Mouse (Mus musculus) cerebellum, adult 2 months (tissue): Measurements from ENCODE around the gene Aarsd1. TPM values are rescaled to one million over a fixed set of nuclear protein-coding genes. Genes with fewer than 3 reads are reported as not detected.

Source experiments
- DNase-seq, 2 experiments: peaks; one replicate each; pipeline ENCODE4 v3.0.0; 2021
- H3K27ac ChIP-seq: fragments of 200-500 bp; 2 replicates; pipeline ENCODE4 v1.5.1; 2012; ENCODE audit warnings: low read length, control low read depth, inconsistent platforms; ENCODE audit not compliant: insufficient read depth
- H3K27me3 ChIP-seq: fragments of 200-500 bp; 2 replicates; pipeline ENCODE4 v1.6.1; 2012; ENCODE audit warnings: inconsistent platforms, mild to moderate bottlenecking, low read length, moderate library complexity; ENCODE audit not compliant: control insufficient read depth, insufficient read depth
- H3K4me1 ChIP-seq: fragments of 200-500 bp; 2 replicates; pipeline ENCODE4 v1.6.1; 2011; ENCODE audit warnings: low read length; ENCODE audit not compliant: control insufficient read depth, insufficient read depth
- H3K4me3 ChIP-seq: fragments of 200-500 bp; replicated peaks from 2 replicates; pipeline ENCODE3; 2011; ENCODE audit warnings: mild to moderate bottlenecking, low read depth, low read length, control low read depth; ENCODE audit not compliant: insufficient read depth
- CTCF ChIP-seq: fragments of 200-500 bp; IDR thresholded peaks from 2 replicates; pipeline ENCODE4 v1.5.1; 2011; ENCODE audit warnings: low read depth, mild to moderate bottlenecking, control low read depth, low read length, moderate library complexity, borderline replicate concordance; ENCODE audit not compliant: insufficient read depth
- POLR2A ChIP-seq: fragments of 200-500 bp; IDR thresholded peaks from 2 replicates; pipeline ENCODE4 v1.6.1; 2011; ENCODE audit warnings: low read length, control low read depth, borderline replicate concordance; ENCODE audit not compliant: insufficient read depth
- WGBS: fragments of 180-500 bp; shearing (Covaris S2); methylation state at CpG from one replicate; pipeline ENCODE4 v1.1.7; 2018; 5-methylcytosine and 5-hydroxymethylcytosine counted together
- polyA plus RNA-seq: library from polyadenylated mRNA; depleted of rRNA; stranded (reverse); fragments of >200 nt; gene quantifications from 2 replicates; pipeline ENCODE4 v1.2.3, GENCODE M21; 2012; rRNA removed

The Aarsd1 gene
- polyA plus RNA-seq, 1 experiment, result 53.2 TPM

GRCm38 (mm10) chr11:101374421-101374938 lies 42.9 kb downstream of the Aarsd1 start:
- no peak overlapping the region for H3K27ac ChIP-seq
- H3K4me1 ChIP-seq, result no peaks in the 10 kb centered on the region
- H3K4me3 ChIP-seq, result no peak overlapping the region
- no peak for TF ChIP-seq CTCF
- DNase-seq, result no peak
- no peaks in the 10 kb centered on the region for H3K27me3 ChIP-seq
- WGBS, result 71% methylated on average over 7 of the region's 7 CpGs

GRCm38 (mm10) chr11:101370141-101370540 lies 47.3 kb downstream of the Aarsd1 start:
- no peak overlapping the region for H3K27ac ChIP-seq
- no peak for TF ChIP-seq CTCF
- TF ChIP-seq POLR2A, result no peak
- no peak for DNase-seq
- H3K27me3 ChIP-seq, result no peaks in the 10 kb centered on the region
- H3K4me1 ChIP-seq, result no peaks in the 10 kb centered on the region
- WGBS, result 72% methylated on average over 5 of the region's 5 CpGs
- H3K4me3 ChIP-seq, result no peak overlapping the region

GRCm38 (mm10) chr11:101367326-101367935 lies 50.0 kb downstream of the Aarsd1 start, which contains the start of gene G6pc:
Gene G6pc, plus strand, starts transcription at chr11:101367561.
- Histone ChIP-seq H3K27ac (no peak within 1 kb of the TSS), H3K4me3 (no peak within 1 kb of the TSS), H3K27me3 (no peaks in the 10 kb centered on the region), H3K4me1 (no peaks in the 10 kb centered on the region)
- TF ChIP-seq CTCF (no peak), POLR2A (no peak)
- WGBS, result 81% methylated on average over 8 of the region's 8 CpGs
- DNase-seq, result no peak

- no peaks in the 10 kb centered on the region for H3K27me3 ChIP-seq
- WGBS, result 83% methylated on average over 5 of the region's 5 CpGs
- no peaks in the 10 kb centered on the region for H3K4me1 ChIP-seq
- TF ChIP-seq CTCF (no peak), POLR2A (no peak)
- DNase-seq, result no peak
- H3K4me3 ChIP-seq, result no peak overlapping the region
- no peak overlapping the region for H3K27ac ChIP-seq
These were observed 52.9 kb downstream of the Aarsd1 start for GRCm38 (mm10) chr11:101364531-101364931.

GRCm38 (mm10) chr11:101360651-101361113 lies 56.7 kb downstream of the Aarsd1 start:
- no peak for TF ChIP-seq POLR2A
- Histone ChIP-seq H3K4me3 (no peak overlapping the region), H3K27ac (no peak overlapping the region), H3K4me1 (no peaks in the 10 kb centered on the region), H3K27me3 (no peaks in the 10 kb centered on the region)
- WGBS, result 60% methylated on average over 3 of the region's 3 CpGs
- no peak for DNase-seq

GRCm38 (mm10) chr11:101359776-101360175 lies 57.6 kb downstream of the Aarsd1 start:
- H3K27me3 ChIP-seq, result no peaks in the 10 kb centered on the region
- no peak overlapping the region for H3K4me3 ChIP-seq
- H3K27ac ChIP-seq, result no peak overlapping the region
- no peaks in the 10 kb centered on the region for H3K4me1 ChIP-seq
- 73% methylated on average over 9 of the region's 9 CpGs for WGBS
- TF ChIP-seq POLR2A, result no peak
- TF ChIP-seq CTCF, result no peak
- DNase-seq, result no peak

- TF ChIP-seq POLR2A (no peak), CTCF (no peak)
These were observed 59.8 kb downstream of the Aarsd1 start for GRCm38 (mm10) chr11:101357505-101358182.

More at GRCm38 (mm10) chr11:101357505-101358182, 59.8 kb downstream of the Aarsd1 start:
- Histone ChIP-seq H3K27ac (no peak overlapping the region), H3K4me3 (no peak overlapping the region), H3K27me3 (no peaks in the 10 kb centered on the region), H3K4me1 (no peaks in the 10 kb centered on the region)
- 77% methylated on average over 3 of the region's 3 CpGs for WGBS
- DNase-seq, result no peak

Other genes starting within 250 kb of the Aarsd1 start
- gene Cntnap1, start 247.1 kb downstream of the Aarsd1 start, polyA plus RNA-seq, result 151 and 169 TPM in 2 replicates
- gene Plekhh3, start 246.3 kb downstream of the Aarsd1 start, polyA plus RNA-seq, result 67.6 and 71.0 TPM in 2 replicates
- 0.82 and 1.0 TPM in 2 replicates for gene Ccr10, start 242.2 kb downstream of the Aarsd1 start, polyA plus RNA-seq
- gene Ezh1, start 191.2 kb downstream of the Aarsd1 start, polyA plus RNA-seq, result 64.4 and 70.7 TPM in 2 replicates
- 50.3 and 52.7 TPM in 2 replicates for gene Ramp2, start 171.6 kb downstream of the Aarsd1 start, polyA plus RNA-seq
- gene Vps25, start 163.9 kb downstream of the Aarsd1 start, polyA plus RNA-seq, result 66.8 and 67.0 TPM in 2 replicates
- gene Wnk4, start 157.0 kb downstream of the Aarsd1 start, polyA plus RNA-seq, result 2.6 and 3.1 TPM in 2 replicates
- gene Cntd1, start 138.6 kb downstream of the Aarsd1 start, polyA plus RNA-seq, result 0.65 TPM in 2 replicates
- gene Coa3, start 138.5 kb downstream of the Aarsd1 start, polyA plus RNA-seq, result 174 and 218 TPM in 2 replicates
- gene Becn1, start 115.3 kb downstream of the Aarsd1 start, polyA plus RNA-seq, result 122 and 132 TPM in 2 replicates
- gene Psme3, start 101.4 kb downstream of the Aarsd1 start, polyA plus RNA-seq, result 98.4 and 100 TPM in 2 replicates
- gene Aoc2, start 92.6 kb downstream of the Aarsd1 start, polyA plus RNA-seq, result 2.9 and 3.0 TPM in 2 replicates
- gene Aoc3, start 87.0 kb downstream of the Aarsd1 start, polyA plus RNA-seq, result 0.75 and 0.76 TPM in 2 replicates
- 0.08 TPM in 1 of 2 replicates, not detected in the other for gene G6pc, start 50.1 kb downstream of the Aarsd1 start, polyA plus RNA-seq
- 2.9 and 3.1 TPM in 2 replicates for gene Gm27029, start 7.2 kb upstream of the Aarsd1 start, polyA plus RNA-seq
- 31.8 and 32.0 TPM in 2 replicates for gene Rundc1, start 7.5 kb upstream of the Aarsd1 start, polyA plus RNA-seq
- gene Ptges3l, start 7.7 kb upstream of the Aarsd1 start, polyA plus RNA-seq, result 1.2 and 1.8 TPM in 2 replicates
- gene Rpl27, start 24.7 kb upstream of the Aarsd1 start, polyA plus RNA-seq, result 400 and 422 TPM in 2 replicates
- 6.2 and 6.3 TPM in 2 replicates for gene Ifi35, start 30.8 kb upstream of the Aarsd1 start, polyA plus RNA-seq
- 216 and 275 TPM in 2 replicates for gene Rnd2, start 47.4 kb upstream of the Aarsd1 start, polyA plus RNA-seq
- gene Vat1, start 48.6 kb upstream of the Aarsd1 start, polyA plus RNA-seq, result 44.6 and 49.2 TPM in 2 replicates
- gene Brca1, start 134.3 kb upstream of the Aarsd1 start, polyA plus RNA-seq, result 0.59 and 0.67 TPM in 2 replicates
- 137 and 147 TPM in 2 replicates for gene Nbr1, start 134.5 kb upstream of the Aarsd1 start, polyA plus RNA-seq
- 1.6 and 2.0 TPM in 2 replicates for gene Tmem106a, start 164.6 kb upstream of the Aarsd1 start, polyA plus RNA-seq
- not detected in 2 replicates for gene Gm11634, start 181.6 kb upstream of the Aarsd1 start, polyA plus RNA-seq
- 13.7 and 13.9 TPM in 2 replicates for gene Rdm1, start 209.6 kb upstream of the Aarsd1 start, polyA plus RNA-seq
- 14.5 and 16.6 TPM in 2 replicates for gene Arl4d, start 247.9 kb upstream of the Aarsd1 start, polyA plus RNA-seq